Mouse (Mus musculus) midbrain, embryonic 14.5 days (tissue): Measurements from ENCODE around the gene Ap1g2. TPM values are rescaled to one million over a fixed set of nuclear protein-coding genes. Genes with fewer than 3 reads are reported as not detected.
A peak's percentile ranks its signal among the peaks of the same experiment; 100 is the strongest.

Source experiments
- ATAC-seq: fragments of 200-750 bp; cut with Nextera tagmentation; 2 replicates; pipeline ENCODE4 v1.8.0; 2017; ENCODE audit warnings: moderate number of reproducible peaks, moderate library complexity; ENCODE audit not compliant: low FRiP score, low TSS enrichment
- DNase-seq: peaks from one replicate; pipeline ENCODE4 v3.0.0-alpha.2; 2015
- H3K27ac ChIP-seq: fragments of 300-500 bp; sonication (generic); replicated peaks from 2 replicates; pipeline ENCODE4 v1.5.1; 2014; ENCODE audit warnings: mild to moderate bottlenecking, low read depth, low read length, moderate library complexity
- H3K27me3 ChIP-seq: fragments of 300-500 bp; sonication (generic); 2 replicates; pipeline ENCODE4 v1.6.1; 2014; ENCODE audit warnings: low read length, control low read depth, mixed read lengths; ENCODE audit not compliant: control insufficient read depth, insufficient read depth
- H3K36me3 ChIP-seq: fragments of 300-500 bp; sonication (generic); 2 replicates; pipeline ENCODE4 v1.6.1; 2014; ENCODE audit warnings: low read length, control low read depth; ENCODE audit not compliant: control insufficient read depth, insufficient read depth
- H3K4me1 ChIP-seq: fragments of 300-500 bp; sonication (generic); 2 replicates; pipeline ENCODE4 v1.6.1; 2014; ENCODE audit warnings: mild to moderate bottlenecking, antibody characterized with exemption, low read length, control low read depth; ENCODE audit not compliant: control insufficient read depth, insufficient read depth
- H3K4me2 ChIP-seq: fragments of 300-500 bp; sonication (generic); 2 replicates; pipeline ENCODE4 v1.6.1; 2014; ENCODE audit warnings: mild to moderate bottlenecking, low read length, moderate library complexity
- H3K4me3 ChIP-seq: fragments of 300-500 bp; sonication (generic); replicated peaks from 2 replicates; pipeline ENCODE4 v1.5.1; 2014; ENCODE audit warnings: low read depth, low read length
- H3K9ac ChIP-seq: fragments of 300-500 bp; sonication (generic); replicated peaks from 2 replicates; pipeline ENCODE4 v1.6.1; 2014; ENCODE audit warnings: mild to moderate bottlenecking, low read length, moderate library complexity
- H3K9me3 ChIP-seq: fragments of 300-500 bp; sonication (generic); 2 replicates; pipeline ENCODE4 v1.6.1; 2016; ENCODE audit warnings: low read length, control low read depth, mixed read lengths; ENCODE audit not compliant: control insufficient read depth
- WGBS: fragments of 180-500 bp; shearing (Covaris S2); extraction: QIAGEN DNeasy Blood & Tissue Kit; methylation state at CpG from one replicate; pipeline ENCODE4 v1.1.7; 2014; 5-methylcytosine and 5-hydroxymethylcytosine counted together
- polyA plus RNA-seq: library from polyadenylated mRNA; unstranded; fragments of >200 nt; fragmentation: Nextera tagmentation; extraction: Ambion mirVana; gene quantifications from 2 replicates; pipeline ENCODE4 v1.2.1, GENCODE M21; 2014

The Ap1g2 gene
- polyA plus RNA-seq, 1 experiment from 2014 or later: 6.8 TPM

DNA sequence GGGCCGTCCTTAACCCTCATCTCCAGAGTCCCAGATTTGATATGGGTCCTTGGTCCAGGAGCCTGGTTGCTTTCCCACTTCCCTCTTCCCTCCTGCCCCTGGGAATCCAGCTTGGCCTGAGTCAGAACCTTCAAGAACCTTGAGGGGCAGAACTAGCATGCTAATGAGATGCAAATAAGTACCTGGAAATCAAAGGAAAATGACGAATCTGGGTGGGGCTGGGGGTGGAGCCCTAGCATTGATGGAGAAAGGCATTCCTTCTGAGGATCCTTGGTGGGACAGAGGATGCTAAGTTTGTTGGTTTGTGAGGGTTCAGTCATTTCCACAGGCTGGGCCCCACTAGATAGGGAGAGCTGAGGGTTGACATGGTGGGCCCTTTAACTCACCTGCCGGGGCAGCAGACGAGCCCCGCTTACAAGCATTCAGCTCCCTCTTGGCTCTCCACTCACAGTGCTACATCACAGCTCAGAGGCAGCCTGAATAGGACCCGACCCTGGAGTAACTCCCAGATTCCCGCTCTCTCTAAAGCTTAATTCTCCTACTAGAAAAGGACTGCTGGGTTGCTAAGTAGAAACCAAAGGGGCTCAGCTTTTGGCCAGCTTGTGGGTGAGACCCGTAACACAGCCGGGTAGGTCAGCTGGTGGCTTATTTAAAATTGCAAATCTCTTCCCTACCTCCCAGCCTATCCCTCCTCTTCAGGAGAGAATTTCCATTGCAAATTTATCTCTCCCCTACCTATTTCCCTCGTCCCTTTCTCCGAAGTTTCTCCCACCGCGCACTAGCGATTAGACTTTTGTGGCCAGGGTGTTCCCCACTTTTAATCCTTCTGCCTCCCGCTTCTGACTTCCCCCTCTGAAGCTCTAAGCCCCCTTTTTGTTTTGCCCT, 28.7 kb downstream of the Ap1g2 start:
- peak overlapping the region; percentile 46 for H3K4me2 ChIP-seq
- ATAC-seq (peak; percentile 15; the same call in 1 of the 2 replicates), DNase-seq (peak; percentile 76)
- WGBS: 6% methylated on average over 15 of the region's 15 CpGs
- no peaks in the 10 kb centered on the region for H3K9me3 ChIP-seq
- H3K27ac ChIP-seq: peak overlapping the region; percentile 91
- H3K36me3 ChIP-seq: peaks cover 27% of the 10 kb centered on the region
- H3K4me1 ChIP-seq: peaks cover 34% of the 10 kb centered on the region
- no peak overlapping the region for H3K4me3 ChIP-seq
- no peaks in the 10 kb centered on the region for H3K27me3 ChIP-seq
- H3K9ac ChIP-seq: peak overlapping the region; percentile 40

DNA sequence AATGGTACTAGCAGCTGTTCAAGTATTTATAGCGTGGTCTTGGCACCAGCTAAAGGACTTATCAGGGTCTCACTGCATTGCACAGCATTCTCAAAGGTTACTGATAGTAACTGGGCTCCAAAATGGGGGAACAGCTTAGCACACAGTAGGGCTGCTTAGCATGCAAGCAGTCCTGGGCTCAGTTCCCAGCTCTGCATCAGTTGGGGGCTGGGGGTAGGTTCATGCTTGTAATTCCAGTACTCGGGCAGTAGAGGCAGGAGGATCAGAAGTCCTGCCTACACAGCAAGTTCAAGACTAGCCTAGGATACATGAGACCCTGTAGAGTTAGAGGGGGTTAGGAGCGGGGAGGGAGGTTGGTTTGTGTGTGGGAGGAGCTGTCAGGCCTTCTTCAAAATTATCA, 29.4 kb downstream of the Ap1g2 start:
- peaks cover 34% of the 10 kb centered on the region for H3K4me1 ChIP-seq
- no peaks in the 10 kb centered on the region for H3K27me3 ChIP-seq
- H3K4me3 ChIP-seq: no peak overlapping the region
- peak overlapping the region; percentile 91 for H3K27ac ChIP-seq
- 70% methylated on average over 3 of the region's 3 CpGs for WGBS
- H3K36me3 ChIP-seq: peaks cover 34% of the 10 kb centered on the region
- ATAC-seq (no peak), DNase-seq (no peak)
- H3K4me2 ChIP-seq: no peak overlapping the region
- no peak overlapping the region for H3K9ac ChIP-seq
- no peaks in the 10 kb centered on the region for H3K9me3 ChIP-seq

GRCm38 (mm10) chr14:55076224-55076623, 30.2 kb downstream of the Ap1g2 start:
- no peak for ATAC-seq
- Histone ChIP-seq H3K27me3 (no peaks in the 10 kb centered on the region), H3K4me2 (no peak overlapping the region), H3K9ac (no peak overlapping the region), H3K4me3 (no peak overlapping the region), H3K36me3 (peaks cover 38% of the 10 kb centered on the region), H3K9me3 (no peaks in the 10 kb centered on the region), H3K27ac (peak overlapping the region; percentile 26), H3K4me1 (peaks cover 31% of the 10 kb centered on the region)
- 59% methylated on average over 6 of the region's 6 CpGs for WGBS
- no peak for DNase-seq

- H3K36me3 ChIP-seq: peaks cover 55% of the 10 kb centered on the region
Measured at GRCm38 (mm10) chr14:55074416-55074815, 32.0 kb downstream of the Ap1g2 start.

DNA sequence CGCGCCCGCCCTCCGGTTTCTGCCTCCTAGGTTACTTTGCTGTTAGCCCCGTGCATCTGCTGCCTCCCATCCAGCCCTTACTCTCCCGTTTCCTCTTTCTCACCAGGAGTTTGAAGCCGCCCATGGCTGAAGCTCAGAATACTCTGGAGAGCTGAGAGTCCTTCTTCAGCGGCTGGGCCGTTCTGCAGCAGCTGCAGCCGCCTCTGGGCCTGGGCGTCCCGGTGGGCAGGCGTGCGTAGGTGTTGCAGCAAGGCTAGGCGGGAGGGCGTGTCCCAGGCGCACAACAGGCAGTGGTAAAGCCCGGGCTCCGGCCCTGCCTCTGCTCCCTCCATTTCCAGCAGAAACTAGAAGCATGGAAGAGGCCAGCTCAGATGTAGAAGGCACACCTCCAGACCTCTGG, 34.6 kb downstream of the Ap1g2 start:
- no peaks in the 10 kb centered on the region for H3K9me3 ChIP-seq
- H3K27me3 ChIP-seq: no peaks in the 10 kb centered on the region
- H3K9ac ChIP-seq: no peak overlapping the region
- H3K27ac ChIP-seq: no peak overlapping the region
- peaks cover 80% of the 10 kb centered on the region for H3K36me3 ChIP-seq
- ATAC-seq (no peak), DNase-seq (no peak)
- H3K4me1 ChIP-seq: peaks cover 3% of the 10 kb centered on the region; the same call in 1 of the 2 replicates
- no peak overlapping the region for H3K4me3 ChIP-seq
- 31% methylated on average over 19 of the region's 19 CpGs for WGBS
- no peak overlapping the region for H3K4me2 ChIP-seq

More at GRCm38 (mm10) chr14:55074416-55074815, 32.0 kb downstream of the Ap1g2 start:
- ATAC-seq: no peak
- H3K4me2 ChIP-seq: no peak overlapping the region
- H3K4me3 ChIP-seq: no peak overlapping the region
- no peak overlapping the region for H3K27ac ChIP-seq
- no peak for DNase-seq
- H3K4me1 ChIP-seq: peaks cover 26% of the 10 kb centered on the region
- no peaks in the 10 kb centered on the region for H3K9me3 ChIP-seq
- WGBS: 92% methylated on average over 12 of the region's 12 CpGs
- no peaks in the 10 kb centered on the region for H3K27me3 ChIP-seq
- no peak overlapping the region for H3K9ac ChIP-seq

DNA sequence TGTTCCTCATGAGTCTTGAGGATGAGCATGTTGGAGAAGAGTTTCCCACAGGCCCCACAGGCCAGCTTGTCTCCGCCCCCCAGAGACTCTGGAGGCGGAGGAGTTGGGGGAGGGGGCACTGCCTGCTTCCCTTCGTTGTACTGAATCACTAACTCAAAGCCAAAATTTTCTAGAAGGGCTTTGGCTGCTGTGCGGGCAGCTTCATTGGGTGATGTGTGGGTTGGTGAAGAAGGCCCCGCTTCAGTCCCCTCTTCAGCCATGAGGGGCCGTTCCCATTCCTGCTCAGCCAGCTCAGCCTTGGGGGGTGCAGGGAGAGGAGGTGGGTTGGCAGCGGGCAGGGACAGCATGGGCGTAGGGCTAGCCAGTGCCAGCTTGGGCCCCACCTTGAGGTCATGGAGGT, 40.4 kb downstream of the Ap1g2 start:
- Histone ChIP-seq H3K4me2 (no peak overlapping the region), H3K36me3 (peaks cover 89% of the 10 kb centered on the region), H3K9ac (no peak overlapping the region), H3K27me3 (no peaks in the 10 kb centered on the region), H3K4me3 (no peak overlapping the region), H3K4me1 (0 out of 2 replicates have a peak, but pooled peaks cover 7% of the 10 kb centered on the region), H3K27ac (no peak overlapping the region), H3K9me3 (no peaks in the 10 kb centered on the region)
- no peak for ATAC-seq
- no peak for DNase-seq
- WGBS: 88% methylated on average over 8 of the region's 8 CpGs

- no peaks in the 10 kb centered on the region for H3K27me3 ChIP-seq
- no peak overlapping the region for H3K9ac ChIP-seq
- peaks cover 83% of the 10 kb centered on the region for H3K36me3 ChIP-seq
- WGBS: 92% methylated on average over 13 of the region's 13 CpGs
- DNase-seq (no peak), ATAC-seq (no peak)
- H3K27ac ChIP-seq: no peak overlapping the region
- no peak overlapping the region for H3K4me3 ChIP-seq
- H3K4me1 ChIP-seq: 0 out of 2 replicates have a peak, but pooled peaks cover 10% of the 10 kb centered on the region
- H3K9me3 ChIP-seq: no peaks in the 10 kb centered on the region
- H3K4me2 ChIP-seq: no peak overlapping the region
Measured at GRCm38 (mm10) chr14:55065391-55065790, 41.0 kb downstream of the Ap1g2 start.

- ATAC-seq (no peak), DNase-seq (no peak)
- H3K27ac ChIP-seq: no peak overlapping the region
- no peak overlapping the region for H3K4me3 ChIP-seq
- no peak overlapping the region for H3K4me2 ChIP-seq
- 81% methylated on average over 35 of the region's 35 CpGs for WGBS
- no peaks in the 10 kb centered on the region for H3K27me3 ChIP-seq
- peaks cover 13% of the 10 kb centered on the region; the same call in 1 of the 2 replicates for H3K4me1 ChIP-seq
- H3K36me3 ChIP-seq: peaks cover 77% of the 10 kb centered on the region
- H3K9me3 ChIP-seq: no peaks in the 10 kb centered on the region
- no peak overlapping the region for H3K9ac ChIP-seq
Measured at GRCm38 (mm10) chr14:55064481-55065370, 41.7 kb downstream of the Ap1g2 start.
